Mouse (Mus musculus): ENCODE results near the gene Ostf1.

The Ostf1 gene

GRCm38 (mm10) chr19:18568828-18569430 lies 62.7 kb downstream of the Ostf1 start:
- DNase-seq (ENCODE audit: low spot score in 2 of 2), result no peak

- DNase-seq (ENCODE audit: low spot score in 2 of 2), result no peak
Measured at GRCm38 (mm10) chr19:18567936-18568827, 63.4 kb downstream of the Ostf1 start.

GRCm38 (mm10) chr19:18567501-18567900 lies 64.1 kb downstream of the Ostf1 start:
- no peak for DNase-seq (ENCODE audit: low spot score in 2 of 2)

GRCm38 (mm10) chr19:18557708-18558107 lies 73.9 kb downstream of the Ostf1 start:
- no peak for DNase-seq (ENCODE audit: low spot score in 2 of 2)

GRCm38 (mm10) chr19:18555645-18556044 lies 76.0 kb downstream of the Ostf1 start:
- no peak for DNase-seq (ENCODE audit: low spot score in 2 of 2)

- DNase-seq (ENCODE audit: low spot score in 2 of 2), result peak; percentile 13 to 74
Measured at GRCm38 (mm10) chr19:18548668-18549067, 83.0 kb downstream of the Ostf1 start.

Measured in frontal cortex, postnatal 14 days (tissue).